Mouse (Mus musculus) olfactory bulb, adult 2 months (tissue): ENCODE results near the gene Cnnm1.

Experiments used
- CTCF ChIP-seq: fragments of 200-500 bp; IDR thresholded peaks from 2 replicates; pipeline ENCODE4 v1.5.1; 2012; ENCODE audit warnings: low read depth, mild to moderate bottlenecking, low read length, moderate library complexity; ENCODE audit not compliant: insufficient read depth
- POLR2A ChIP-seq: fragments of 200-500 bp; IDR thresholded peaks from 2 replicates; pipeline ENCODE4 v1.6.1; 2012; ENCODE audit warnings: mild to moderate bottlenecking, low read depth, low read length, moderate library complexity; ENCODE audit not compliant: insufficient read depth

DNA sequence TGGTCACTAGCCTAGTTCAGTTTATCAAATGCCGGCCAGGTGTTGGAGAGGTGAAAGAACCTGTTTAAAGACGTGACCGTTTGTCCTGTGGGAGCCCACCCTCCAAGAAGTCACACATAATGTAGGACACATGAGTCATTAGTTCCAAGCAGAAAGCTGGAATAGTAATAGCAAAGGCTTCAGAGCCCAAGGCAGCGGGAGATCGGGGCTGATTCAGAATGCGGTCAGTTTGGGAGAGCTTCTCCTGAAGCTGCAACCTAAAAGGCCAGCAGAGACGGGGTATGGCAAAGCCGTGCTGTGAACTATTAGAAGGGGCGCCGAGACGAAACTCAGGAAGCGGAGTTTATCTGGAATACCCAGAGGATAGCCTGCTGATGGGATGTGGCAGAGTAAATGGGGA is 20.2 kb downstream of the Cnnm1 start:
- TF ChIP-seq CTCF (no peak), POLR2A (no peak)
